Mouse (Mus musculus) limb, embryonic 15.5 days (tissue): ENCODE measurements at regions not wholly inside any gene's neighbourhood (a gene's known extent, or its start where the extent isn't known, plus 50 kb on each side); places are given as distances from the start of the nearest gene placed in this dataset.

Experiments used
- ATAC-seq: fragments of 200-750 bp; cut with Nextera tagmentation; 2 replicates; pipeline ENCODE4 v1.8.0; 2017; ENCODE audit warnings: low read depth, moderate TSS enrichment; ENCODE audit not compliant: insufficient number of reproducible peaks, low FRiP score, low TSS enrichment
- H3K27ac ChIP-seq: fragments of 300-500 bp; sonication (generic); 2 replicates; pipeline ENCODE4 v1.5.1; 2015; ENCODE audit warnings: moderate library complexity, mild to moderate bottlenecking, inconsistent platforms
- H3K27me3 ChIP-seq: fragments of 300-500 bp; sonication (generic); 2 replicates; pipeline ENCODE4 v1.6.1; 2015; ENCODE audit warnings: inconsistent platforms
- H3K36me3 ChIP-seq: fragments of 300-500 bp; sonication (generic); 2 replicates; pipeline ENCODE4 v1.6.1; 2015; ENCODE audit warnings: inconsistent platforms
- H3K4me1 ChIP-seq: fragments of 300-500 bp; sonication (generic); 2 replicates; pipeline ENCODE4 v1.6.1; 2015; ENCODE audit warnings: inconsistent platforms
- H3K4me2 ChIP-seq: fragments of 300-500 bp; sonication (generic); 2 replicates; pipeline ENCODE4 v1.6.1; 2015; ENCODE audit warnings: mild to moderate bottlenecking, inconsistent platforms
- H3K4me3 ChIP-seq: fragments of 300-500 bp; sonication (generic); 2 replicates; pipeline ENCODE4 v1.5.1; 2015; ENCODE audit warnings: mild to moderate bottlenecking, inconsistent platforms
- H3K9ac ChIP-seq: fragments of 300-500 bp; sonication (generic); 2 replicates; pipeline ENCODE4 v1.6.1; 2015; ENCODE audit warnings: inconsistent platforms
- H3K9me3 ChIP-seq: fragments of 300-500 bp; sonication (generic); 2 replicates; pipeline ENCODE4 v1.6.1; 2016; ENCODE audit warnings: inconsistent platforms
- WGBS: fragments of 180-500 bp; shearing (Covaris S2); methylation state at CpG from one replicate; pipeline ENCODE4 v1.1.7; 2015; 5-methylcytosine and 5-hydroxymethylcytosine counted together

DNA sequence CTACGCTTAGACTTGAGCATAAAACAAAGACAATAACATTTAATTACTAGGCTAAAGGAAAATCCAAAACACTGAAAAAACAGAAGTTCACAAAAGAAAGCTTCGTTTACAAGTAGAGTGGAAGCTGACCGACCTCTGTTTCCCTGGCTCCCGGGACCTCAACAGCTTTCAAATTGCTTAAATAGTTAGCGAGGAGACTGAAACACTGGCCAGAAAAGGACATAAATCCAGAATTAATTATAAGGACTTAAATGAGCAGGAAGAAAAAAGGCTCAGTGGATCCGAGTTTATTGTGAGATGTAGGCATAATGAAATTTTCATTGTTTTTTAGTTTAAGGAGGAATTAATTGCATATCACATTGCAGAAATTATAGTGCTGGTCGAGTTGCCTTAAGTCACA lies 754.4 kb downstream of the Kcnj2 start:
- H3K9ac ChIP-seq = no peak overlapping the region
- H3K4me3 ChIP-seq = no peak overlapping the region
- H3K27ac ChIP-seq = no peak overlapping the region
- 29% methylated on average over 7 of the region's 7 CpGs for WGBS
- H3K4me2 ChIP-seq = no peak overlapping the region
- H3K4me1 ChIP-seq = peaks cover 4% of the 10 kb centered on the region; the same call in 1 of the 2 replicates
- H3K9me3 ChIP-seq = no peaks in the 10 kb centered on the region
- no peaks in the 10 kb centered on the region for H3K27me3 ChIP-seq
- ATAC-seq = no peak
- H3K36me3 ChIP-seq = no peaks in the 10 kb centered on the region

GRCm38 (mm10) chr11:111828455-111828854 lies 762.5 kb downstream of the Kcnj2 start:
- peak; percentile 75; the same call in 1 of the 2 replicates for ATAC-seq
- peaks cover 13% of the 10 kb centered on the region; the same call in 1 of the 2 replicates for H3K4me1 ChIP-seq
- H3K4me3 ChIP-seq = no peak overlapping the region
- no peaks in the 10 kb centered on the region for H3K27me3 ChIP-seq
- no peaks in the 10 kb centered on the region for H3K9me3 ChIP-seq
- WGBS = 25% methylated on average over 8 of the region's 8 CpGs
- H3K27ac ChIP-seq = peak overlapping the region; percentile 71
- H3K36me3 ChIP-seq = no peaks in the 10 kb centered on the region
- H3K4me2 ChIP-seq = no peak overlapping the region
- H3K9ac ChIP-seq = no peak overlapping the region

- Histone ChIP-seq H3K27ac (no peak overlapping the region), H3K4me3 (no peak overlapping the region), H3K4me2 (no peak overlapping the region), H3K36me3 (no peaks in the 10 kb centered on the region), H3K4me1 (no peaks in the 10 kb centered on the region), H3K9ac (no peak overlapping the region), H3K27me3 (no peaks in the 10 kb centered on the region), H3K9me3 (no peaks in the 10 kb centered on the region)
- WGBS = 47% methylated on average over 5 of the region's 5 CpGs
- ATAC-seq = no peak
Measured at GRCm38 (mm10) chr11:111838996-111839395, 773.0 kb downstream of the Kcnj2 start.

DNA sequence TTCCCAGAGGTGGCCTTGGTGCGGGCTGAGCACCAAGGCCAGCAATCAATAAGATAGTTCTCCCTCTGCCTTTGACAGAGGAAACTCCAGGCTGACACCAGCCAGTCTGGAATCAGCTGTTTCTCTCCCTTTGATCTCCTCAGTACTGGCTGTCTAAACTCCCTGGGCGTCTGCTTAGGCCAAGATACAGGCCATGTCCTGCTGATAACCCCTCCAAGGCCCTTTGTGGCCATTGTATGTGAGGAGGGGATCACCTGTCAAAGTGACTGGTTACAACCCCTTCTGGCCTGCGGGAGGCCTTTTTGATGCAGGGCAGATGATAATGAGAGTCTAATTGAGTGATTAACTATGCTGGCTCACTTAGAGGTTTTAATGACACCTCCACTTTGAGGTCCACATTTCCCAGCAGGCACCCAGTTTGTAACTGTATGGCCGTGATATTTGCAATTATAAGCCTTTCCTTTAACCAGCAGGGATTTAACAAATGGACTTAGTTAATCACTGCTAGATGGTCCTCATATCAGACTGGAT lies 777.8 kb downstream of the Kcnj2 start:
- Histone ChIP-seq H3K36me3 (no peaks in the 10 kb centered on the region), H3K4me2 (no peak overlapping the region), H3K9me3 (no peaks in the 10 kb centered on the region), H3K4me3 (no peak overlapping the region), H3K27me3 (no peaks in the 10 kb centered on the region), H3K27ac (no peak overlapping the region), H3K4me1 (no peaks in the 10 kb centered on the region), H3K9ac (no peak overlapping the region)
- no peak for ATAC-seq
- 38% methylated on average over 4 of the region's 4 CpGs for WGBS

DNA sequence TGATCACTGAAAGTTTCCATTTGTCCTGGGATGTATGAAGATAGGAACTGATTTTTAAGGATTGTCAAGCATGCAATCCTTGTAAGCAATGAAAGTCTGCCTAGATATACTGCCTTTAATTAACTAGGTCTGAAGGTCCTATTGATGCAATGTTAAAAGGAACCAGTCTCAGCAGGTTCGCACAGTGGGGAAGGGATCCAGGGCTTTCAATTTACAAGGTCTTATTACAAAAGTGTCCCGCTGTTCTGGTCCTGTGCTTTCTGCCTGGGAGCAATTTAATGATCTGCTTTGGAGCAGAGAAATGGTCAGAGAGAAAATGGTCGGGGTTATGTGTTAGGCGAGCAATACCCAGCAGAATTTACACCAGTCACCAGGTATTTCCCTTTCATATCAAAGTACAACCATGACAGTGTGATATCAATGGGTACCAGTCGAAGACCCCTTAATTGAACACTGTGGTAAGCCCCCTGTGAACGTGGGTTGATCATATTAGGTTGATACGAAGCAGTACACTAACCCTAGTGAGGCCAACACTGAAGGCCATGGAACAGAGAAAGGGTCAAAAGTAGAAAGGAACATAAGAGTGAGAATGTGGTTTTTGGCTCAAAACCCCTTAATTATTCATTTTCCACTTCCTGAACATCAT lies 778.5 kb downstream of the Kcnj2 start:
- Histone ChIP-seq H3K27ac (no peak overlapping the region), H3K9me3 (no peaks in the 10 kb centered on the region), H3K4me3 (no peak overlapping the region), H3K4me1 (no peaks in the 10 kb centered on the region), H3K36me3 (no peaks in the 10 kb centered on the region), H3K9ac (no peak overlapping the region), H3K27me3 (no peaks in the 10 kb centered on the region), H3K4me2 (no peak overlapping the region)
- ATAC-seq = no peak
- WGBS = 20% methylated on average over 7 of the region's 7 CpGs

- Histone ChIP-seq H3K9ac (no peak overlapping the region), H3K4me3 (no peak overlapping the region), H3K27ac (no peak overlapping the region), H3K4me2 (no peak overlapping the region), H3K4me1 (no peaks in the 10 kb centered on the region), H3K9me3 (no peaks in the 10 kb centered on the region), H3K36me3 (no peaks in the 10 kb centered on the region), H3K27me3 (no peaks in the 10 kb centered on the region)
- WGBS = 62% methylated on average over 2 of the region's 2 CpGs
- ATAC-seq = no peak
Measured at GRCm38 (mm10) chr11:111857288-111857687, 791.3 kb downstream of the Kcnj2 start.

DNA sequence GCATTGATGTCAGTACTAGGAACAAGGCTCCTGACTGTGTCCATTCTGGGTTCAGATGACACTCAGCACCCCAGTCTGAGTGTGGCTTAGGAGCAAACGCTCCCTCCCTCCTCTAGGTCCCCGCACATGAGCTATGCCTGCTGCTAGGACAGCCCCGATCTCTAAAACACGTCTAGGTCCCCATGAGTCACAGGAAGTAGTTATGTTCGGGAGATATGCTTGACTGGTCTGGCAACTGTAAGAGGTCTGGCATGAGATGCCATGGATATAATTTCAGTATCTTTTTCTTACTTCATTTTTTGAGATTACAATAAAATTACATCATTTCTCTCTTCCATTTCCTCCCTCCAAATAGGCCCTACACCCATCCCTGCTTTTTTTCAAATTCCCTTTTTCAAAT lies 792.1 kb downstream of the Kcnj2 start:
- H3K27ac ChIP-seq = no peak overlapping the region
- no peak for ATAC-seq
- WGBS = 51% methylated on average over 5 of the region's 5 CpGs

DNA sequence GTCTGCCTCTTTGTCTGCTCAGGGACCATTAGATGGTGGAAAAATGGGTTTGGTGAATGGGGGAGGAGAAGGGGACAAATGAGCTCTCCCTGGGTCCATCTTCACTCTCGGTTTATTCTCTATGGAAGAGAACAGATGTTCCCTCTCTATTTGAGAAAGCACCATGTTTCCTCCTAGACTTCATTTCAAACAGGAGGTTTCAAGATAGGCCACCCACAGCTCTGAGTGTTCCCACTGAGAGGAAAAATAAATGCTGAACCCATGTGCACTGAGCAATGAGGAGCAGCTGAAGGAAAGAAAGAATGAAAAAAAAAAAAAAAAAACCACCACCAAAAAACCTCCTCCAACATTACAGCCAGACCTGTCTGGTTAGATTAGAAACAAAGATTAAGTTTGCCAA lies 799.2 kb downstream of the Kcnj2 start:
- no peak for ATAC-seq
- WGBS = 35% methylated on average over 1 of the region's 1 CpGs
- Histone ChIP-seq H3K9ac (no peak overlapping the region), H3K36me3 (no peaks in the 10 kb centered on the region), H3K27ac (no peak overlapping the region), H3K4me3 (no peak overlapping the region), H3K4me2 (no peak overlapping the region), H3K9me3 (no peaks in the 10 kb centered on the region), H3K27me3 (no peaks in the 10 kb centered on the region), H3K4me1 (no peaks in the 10 kb centered on the region)

More for the DNA sequence above, 792.1 kb downstream of the Kcnj2 start:
- Histone ChIP-seq H3K4me1 (no peaks in the 10 kb centered on the region), H3K9ac (no peak overlapping the region), H3K27me3 (no peaks in the 10 kb centered on the region), H3K36me3 (no peaks in the 10 kb centered on the region), H3K9me3 (no peaks in the 10 kb centered on the region), H3K4me3 (no peak overlapping the region), H3K4me2 (no peak overlapping the region)

DNA sequence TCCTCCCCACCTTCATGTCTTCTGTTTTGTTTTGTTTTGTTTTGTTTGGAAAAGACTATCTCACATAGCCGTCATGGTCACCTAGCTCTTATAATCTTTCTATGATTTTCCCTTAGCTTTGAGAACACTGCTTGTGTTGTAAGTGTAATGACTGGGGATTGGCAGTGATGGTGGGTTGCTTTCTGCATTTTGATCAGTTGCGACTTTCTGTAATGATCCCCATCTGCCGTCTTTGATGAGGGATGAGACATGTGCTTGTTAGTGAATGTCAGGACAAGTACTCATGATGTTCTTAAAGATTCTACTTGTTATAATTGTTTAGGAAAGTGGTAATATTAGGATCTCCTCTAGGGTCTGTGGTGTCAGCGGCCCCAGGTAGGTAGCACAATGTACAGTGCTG lies 809.4 kb downstream of the Kcnj2 start:
- Histone ChIP-seq H3K9ac (no peak overlapping the region), H3K27ac (no peak overlapping the region), H3K36me3 (no peaks in the 10 kb centered on the region), H3K27me3 (no peaks in the 10 kb centered on the region), H3K4me2 (no peak overlapping the region), H3K4me3 (no peak overlapping the region), H3K4me1 (no peaks in the 10 kb centered on the region), H3K9me3 (no peaks in the 10 kb centered on the region)
- no peak for ATAC-seq
- 93% methylated on average over 4 of the region's 4 CpGs for WGBS

GRCm38 (mm10) chr11:111880146-111880545 lies 814.2 kb downstream of the Kcnj2 start:
- ATAC-seq = no peak
- Histone ChIP-seq H3K27ac (no peak overlapping the region), H3K4me3 (no peak overlapping the region), H3K4me1 (no peaks in the 10 kb centered on the region), H3K36me3 (no peaks in the 10 kb centered on the region), H3K9ac (no peak overlapping the region), H3K4me2 (no peak overlapping the region), H3K9me3 (no peaks in the 10 kb centered on the region), H3K27me3 (no peaks in the 10 kb centered on the region)
- WGBS = 76% methylated on average over 6 of the region's 6 CpGs

GRCm38 (mm10) chr11:111890026-111890425 lies 824.1 kb downstream of the Kcnj2 start:
- Histone ChIP-seq H3K9me3 (no peaks in the 10 kb centered on the region), H3K4me2 (no peak overlapping the region), H3K9ac (no peak overlapping the region), H3K4me1 (peaks cover 3% of the 10 kb centered on the region; the same call in 1 of the 2 replicates), H3K36me3 (no peaks in the 10 kb centered on the region), H3K27ac (no peak overlapping the region), H3K4me3 (no peak overlapping the region), H3K27me3 (no peaks in the 10 kb centered on the region)
- 70% methylated on average over 3 of the region's 3 CpGs for WGBS
- no peak for ATAC-seq

DNA sequence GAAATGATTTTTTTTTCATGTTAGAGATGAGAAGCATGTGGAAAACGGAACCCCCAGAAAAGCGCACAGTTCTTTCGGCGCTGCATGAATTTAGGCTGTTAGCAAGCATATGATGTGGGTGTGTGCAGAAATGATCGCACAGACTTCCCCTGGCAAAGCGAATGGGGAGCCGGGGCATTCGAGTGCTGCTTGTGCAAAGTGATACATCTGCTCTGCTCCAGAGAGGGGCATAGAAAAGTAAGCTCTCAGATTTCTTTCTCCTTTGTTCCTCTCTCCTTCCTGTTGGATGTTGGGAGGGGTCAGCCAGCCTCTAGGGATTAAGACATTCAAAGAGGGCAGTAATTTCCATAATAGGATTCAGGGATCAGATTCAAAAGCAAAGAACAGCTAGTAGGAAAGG lies 827.9 kb downstream of the Kcnj2 start:
- no peaks in the 10 kb centered on the region for H3K9me3 ChIP-seq
- no peak overlapping the region for H3K9ac ChIP-seq
- H3K4me3 ChIP-seq = no peak overlapping the region
- no peaks in the 10 kb centered on the region for H3K36me3 ChIP-seq
- H3K27ac ChIP-seq = no peak overlapping the region
- peaks cover 3% of the 10 kb centered on the region; the same call in 1 of the 2 replicates for H3K4me1 ChIP-seq
- no peak for ATAC-seq
- WGBS = 32% methylated on average over 8 of the region's 8 CpGs
- H3K27me3 ChIP-seq = no peaks in the 10 kb centered on the region
- no peak overlapping the region for H3K4me2 ChIP-seq
